Mouse (Mus musculus) heart, embryonic 12.5 days (tissue): ENCODE data around the gene Slc5a1. TPM values are rescaled to one million over a fixed set of nuclear protein-coding genes. Genes with fewer than 3 reads are reported as not detected.

Experiments used
- ATAC-seq: fragments of 200-750 bp; cut with Nextera tagmentation; 2 replicates; pipeline ENCODE4 v1.8.0; 2017; ENCODE audit warnings: moderate TSS enrichment, moderate library complexity; ENCODE audit not compliant: insufficient number of reproducible peaks, low FRiP score
- H3K27ac ChIP-seq: fragments of 300-500 bp; sonication (generic); 2 replicates; pipeline ENCODE4 v1.5.1; 2016; ENCODE audit warnings: mild to moderate bottlenecking, moderate library complexity; ENCODE audit not compliant: poor library complexity, severe bottlenecking
- H3K27me3 ChIP-seq: fragments of 300-500 bp; sonication (generic); replicated peaks from 2 replicates; pipeline ENCODE4 v1.6.1; 2016; ENCODE audit warnings: mild to moderate bottlenecking, moderate library complexity
- H3K36me3 ChIP-seq: fragments of 300-500 bp; sonication (generic); 2 replicates; pipeline ENCODE4 v1.6.1; 2016; ENCODE audit warnings: mild to moderate bottlenecking, moderate library complexity
- H3K4me1 ChIP-seq: fragments of 300-500 bp; sonication (generic); replicated peaks from 2 replicates; pipeline ENCODE4 v1.6.1; 2016; ENCODE audit warnings: mild to moderate bottlenecking
- H3K4me2 ChIP-seq: fragments of 300-500 bp; sonication (generic); 2 replicates; pipeline ENCODE4 v1.6.1; 2016; ENCODE audit warnings: mild to moderate bottlenecking, moderate library complexity
- H3K4me3 ChIP-seq: fragments of 300-500 bp; sonication (generic); 2 replicates; pipeline ENCODE4 v1.5.1; 2016; ENCODE audit warnings: mild to moderate bottlenecking
- H3K9ac ChIP-seq: fragments of 300-500 bp; sonication (generic); 2 replicates; pipeline ENCODE4 v1.6.1; 2016; ENCODE audit warnings: mild to moderate bottlenecking, moderate library complexity
- H3K9me3 ChIP-seq: fragments of 300-500 bp; sonication (generic); replicated peaks from 2 replicates; pipeline ENCODE4 v1.6.1; 2016; ENCODE audit warnings: mild to moderate bottlenecking, moderate library complexity
- WGBS: fragments of 180-500 bp; shearing (Covaris S2); methylation state at CpG from one replicate; pipeline ENCODE4 v1.1.7; 2016; 5-methylcytosine and 5-hydroxymethylcytosine counted together
- polyA plus RNA-seq: library from polyadenylated mRNA; unstranded; fragments of >200 nt; fragmentation: Nextera tagmentation; extraction: Ambion mirVana; gene quantifications from 2 replicates; pipeline ENCODE4 v1.2.1, GENCODE M21; 2016

The Slc5a1 gene
- polyA plus RNA-seq: not detected in 2 replicates

GRCm38 (mm10) chr5:33104025-33104481 is at the start of gene Slc5a1:
Gene Slc5a1, plus strand, starts transcription at chr5:33104219.
- Histone ChIP-seq H3K9me3 (no peaks in the 10 kb centered on the region), H3K36me3 (no peaks in the 10 kb centered on the region), H3K4me2 (peak within 1 kb of the TSS; percentile 40), H3K27me3 (peaks cover 47% of the 10 kb centered on the region), H3K9ac (no peak within 1 kb of the TSS), H3K4me1 (no peaks in the 10 kb centered on the region), H3K27ac (no peak within 1 kb of the TSS), H3K4me3 (peak within 1 kb of the TSS; percentile 2; the same call in 1 of the 2 replicates)
- WGBS: 15% methylated on average over 25 of the region's 25 CpGs
- no peak for ATAC-seq

GRCm38 (mm10) chr5:33056126-33056765 is 47.8 kb upstream of the Slc5a1 start:
- Histone ChIP-seq H3K4me1 (no peaks in the 10 kb centered on the region), H3K9me3 (0 out of 2 replicates have a peak, but pooled peaks cover 3% of the 10 kb centered on the region), H3K36me3 (no peaks in the 10 kb centered on the region), H3K4me2 (no peak overlapping the region), H3K27me3 (no peaks in the 10 kb centered on the region), H3K9ac (no peak overlapping the region), H3K4me3 (no peak overlapping the region), H3K27ac (no peak overlapping the region)
- no peak for ATAC-seq
- WGBS: 72% methylated on average over 10 of the region's 10 CpGs

GRCm38 (mm10) chr5:33070071-33070470 is 33.9 kb upstream of the Slc5a1 start:
- Histone ChIP-seq H3K27ac (no peak overlapping the region), H3K9ac (no peak overlapping the region), H3K36me3 (no peaks in the 10 kb centered on the region), H3K4me1 (no peaks in the 10 kb centered on the region), H3K9me3 (no peaks in the 10 kb centered on the region), H3K4me3 (no peak overlapping the region), H3K4me2 (no peak overlapping the region), H3K27me3 (no peaks in the 10 kb centered on the region)
- no peak for ATAC-seq

- Histone ChIP-seq H3K27me3 (no peaks in the 10 kb centered on the region), H3K4me1 (no peaks in the 10 kb centered on the region), H3K4me3 (no peak overlapping the region), H3K4me2 (no peak overlapping the region), H3K27ac (no peak overlapping the region), H3K36me3 (no peaks in the 10 kb centered on the region), H3K9me3 (no peaks in the 10 kb centered on the region), H3K9ac (no peak overlapping the region)
- no peak for ATAC-seq
- WGBS: 44% methylated on average over 6 of the region's 6 CpGs
These were observed 27.4 kb upstream of the Slc5a1 start for GRCm38 (mm10) chr5:33076490-33077191.

- H3K4me3 ChIP-seq: no peak overlapping the region
- 69% methylated on average over 1 of the region's 1 CpGs for WGBS
These were observed 21.1 kb upstream of the Slc5a1 start for GRCm38 (mm10) chr5:33082896-33083295.

GRCm38 (mm10) chr5:33084599-33084998 is 19.4 kb upstream of the Slc5a1 start:
- Histone ChIP-seq H3K4me1 (no peaks in the 10 kb centered on the region), H3K4me3 (no peak overlapping the region), H3K4me2 (no peak overlapping the region), H3K36me3 (no peaks in the 10 kb centered on the region), H3K9ac (no peak overlapping the region), H3K27ac (no peak overlapping the region), H3K27me3 (no peaks in the 10 kb centered on the region), H3K9me3 (no peaks in the 10 kb centered on the region)
- 77% methylated on average over 5 of the region's 5 CpGs for WGBS
- no peak for ATAC-seq

More at GRCm38 (mm10) chr5:33082896-33083295, 21.1 kb upstream of the Slc5a1 start:
- no peaks in the 10 kb centered on the region for H3K9me3 ChIP-seq
- no peak overlapping the region for H3K4me2 ChIP-seq
- no peaks in the 10 kb centered on the region for H3K4me1 ChIP-seq
- ATAC-seq: no peak
- no peak overlapping the region for H3K9ac ChIP-seq
- H3K36me3 ChIP-seq: no peaks in the 10 kb centered on the region
- no peak overlapping the region for H3K27ac ChIP-seq
- no peaks in the 10 kb centered on the region for H3K27me3 ChIP-seq

GRCm38 (mm10) chr5:33091342-33091741 is 12.7 kb upstream of the Slc5a1 start:
- Histone ChIP-seq H3K9ac (no peak overlapping the region), H3K4me3 (no peak overlapping the region), H3K9me3 (no peaks in the 10 kb centered on the region), H3K36me3 (no peaks in the 10 kb centered on the region), H3K4me1 (no peaks in the 10 kb centered on the region), H3K27me3 (peaks cover 4% of the 10 kb centered on the region; the same call in 1 of the 2 replicates), H3K27ac (no peak overlapping the region), H3K4me2 (no peak overlapping the region)
- no peak for ATAC-seq
- WGBS: 81% methylated on average over 6 of the region's 6 CpGs

- 80% methylated on average over 4 of the region's 4 CpGs for WGBS
- no peak for ATAC-seq
- H3K27ac ChIP-seq: no peak overlapping the region
- no peak overlapping the region for H3K4me3 ChIP-seq
- H3K27me3 ChIP-seq: peaks cover 4% of the 10 kb centered on the region; the same call in 1 of the 2 replicates
- H3K36me3 ChIP-seq: no peaks in the 10 kb centered on the region
- no peak overlapping the region for H3K9ac ChIP-seq
- no peak overlapping the region for H3K4me2 ChIP-seq
- no peaks in the 10 kb centered on the region for H3K4me1 ChIP-seq
- no peaks in the 10 kb centered on the region for H3K9me3 ChIP-seq
These were observed 8.7 kb upstream of the Slc5a1 start for GRCm38 (mm10) chr5:33095315-33095714.

- H3K4me3 ChIP-seq: no peak overlapping the region
- no peak overlapping the region for H3K9ac ChIP-seq
- 46% methylated on average over 12 of the region's 12 CpGs for WGBS
- no peaks in the 10 kb centered on the region for H3K36me3 ChIP-seq
- no peak overlapping the region for H3K27ac ChIP-seq
- no peaks in the 10 kb centered on the region for H3K9me3 ChIP-seq
- H3K4me1 ChIP-seq: no peaks in the 10 kb centered on the region
- H3K27me3 ChIP-seq: peaks cover 47% of the 10 kb centered on the region
- ATAC-seq: no peak
- no peak overlapping the region for H3K4me2 ChIP-seq
These were observed 1.5 kb upstream of the Slc5a1 start for GRCm38 (mm10) chr5:33102369-33103055.

- 48% methylated on average over 1 of the region's 1 CpGs for WGBS
- H3K9ac ChIP-seq: no peak overlapping the region
- H3K4me3 ChIP-seq: no peak overlapping the region
- no peaks in the 10 kb centered on the region for H3K9me3 ChIP-seq
- H3K27me3 ChIP-seq: peaks cover 47% of the 10 kb centered on the region
- H3K4me2 ChIP-seq: no peak overlapping the region
- no peak for ATAC-seq
- H3K4me1 ChIP-seq: no peaks in the 10 kb centered on the region
- H3K27ac ChIP-seq: no peak overlapping the region
- H3K36me3 ChIP-seq: no peaks in the 10 kb centered on the region
These were observed 857 bp downstream of the Slc5a1 start for GRCm38 (mm10) chr5:33104876-33105275.

- Histone ChIP-seq H3K9ac (no peak overlapping the region), H3K36me3 (no peaks in the 10 kb centered on the region), H3K27me3 (peaks cover 47% of the 10 kb centered on the region), H3K9me3 (no peaks in the 10 kb centered on the region), H3K27ac (no peak overlapping the region), H3K4me2 (no peak overlapping the region), H3K4me1 (no peaks in the 10 kb centered on the region), H3K4me3 (no peak overlapping the region)
- ATAC-seq: no peak
- WGBS: 73% methylated on average over 6 of the region's 6 CpGs
These were observed 1.6 kb downstream of the Slc5a1 start for GRCm38 (mm10) chr5:33105660-33106059.
